Mouse (Mus musculus) stomach, postnatal 0 days (tissue): ENCODE data around the gene Elovl5.

ENCODE experiments used
- CTCF ChIP-seq: IDR thresholded peaks from 2 replicates; pipeline ENCODE4 v1.5.1; 2016; ENCODE audit warnings: antibody characterized with exemption, low read depth, mild to moderate bottlenecking, moderate library complexity
- EP300 ChIP-seq: optimal IDR thresholded peaks from 2 replicates; pipeline ENCODE3; 2016; ENCODE audit warnings: antibody characterized with exemption

DNA sequence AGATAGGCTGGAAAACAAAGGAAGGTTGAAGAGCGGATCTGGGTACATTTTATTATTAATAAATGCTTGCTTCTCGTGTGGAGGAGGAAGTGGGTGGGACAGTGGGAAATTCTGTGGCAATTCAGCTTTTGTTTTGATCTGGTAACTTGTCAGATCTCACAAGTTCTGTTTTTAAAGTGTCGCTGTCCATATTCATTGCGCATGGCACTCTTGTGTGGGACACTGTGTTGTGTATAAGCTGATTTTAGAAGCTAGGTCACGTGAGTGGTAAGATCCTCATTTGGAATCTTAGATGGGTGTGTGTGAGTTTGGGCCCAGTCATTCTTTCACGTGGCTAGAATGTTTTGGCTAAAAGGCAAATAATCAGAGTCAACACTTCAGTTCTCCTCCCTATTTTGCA is 44.2 kb downstream of the Elovl5 start:
- TF ChIP-seq CTCF = no peak
- no peak for TF ChIP-seq EP300
